Mouse (Mus musculus) neural tube, embryonic 12.5 days (tissue): ENCODE results near the gene Ankzf1. TPM values are rescaled to one million over a fixed set of nuclear protein-coding genes. Genes with fewer than 3 reads are reported as not detected.

ENCODE experiments used
- ATAC-seq: fragments of 200-750 bp; cut with Nextera tagmentation; 2 replicates; pipeline ENCODE4 v1.8.0; 2017; ENCODE audit warnings: low read depth, mild to moderate bottlenecking, moderate TSS enrichment, moderate library complexity; ENCODE audit not compliant: low FRiP score
- H3K27ac ChIP-seq: fragments of 300-500 bp; sonication (generic); 2 replicates; pipeline ENCODE4 v1.5.1; 2016
- H3K27me3 ChIP-seq: fragments of 300-500 bp; sonication (generic); replicated peaks from 2 replicates; pipeline ENCODE4 v1.6.1; 2016; ENCODE audit warnings: mild to moderate bottlenecking
- H3K36me3 ChIP-seq: fragments of 300-500 bp; sonication (generic); 2 replicates; pipeline ENCODE4 v1.6.1; 2016; ENCODE audit warnings: mild to moderate bottlenecking
- H3K4me1 ChIP-seq: fragments of 300-500 bp; sonication (generic); 2 replicates; pipeline ENCODE4 v1.6.1; 2016
- H3K4me2 ChIP-seq: fragments of 300-500 bp; sonication (generic); replicated peaks from 2 replicates; pipeline ENCODE4 v1.6.1; 2016; ENCODE audit warnings: mild to moderate bottlenecking
- H3K4me3 ChIP-seq: fragments of 300-500 bp; sonication (generic); 2 replicates; pipeline ENCODE4 v1.5.1; 2016
- H3K9ac ChIP-seq: fragments of 300-500 bp; sonication (generic); 2 replicates; pipeline ENCODE4 v1.6.1; 2016; ENCODE audit warnings: mild to moderate bottlenecking
- H3K9me3 ChIP-seq: fragments of 300-500 bp; sonication (generic); 2 replicates; pipeline ENCODE4 v1.6.1; 2016; ENCODE audit warnings: mild to moderate bottlenecking
- WGBS: fragments of 180-500 bp; shearing (Covaris S2); methylation state at CpG from one replicate; pipeline ENCODE4 v1.1.7; 2016; 5-methylcytosine and 5-hydroxymethylcytosine counted together
- polyA plus RNA-seq: library from polyadenylated mRNA; unstranded; fragments of >200 nt; fragmentation: Nextera tagmentation; extraction: Ambion mirVana; gene quantifications from 2 replicates; pipeline ENCODE4 v1.2.1, GENCODE M21; 2016

Gene Ankzf1
- 22.2 and 25.2 TPM in 2 replicates for polyA plus RNA-seq

DNA sequence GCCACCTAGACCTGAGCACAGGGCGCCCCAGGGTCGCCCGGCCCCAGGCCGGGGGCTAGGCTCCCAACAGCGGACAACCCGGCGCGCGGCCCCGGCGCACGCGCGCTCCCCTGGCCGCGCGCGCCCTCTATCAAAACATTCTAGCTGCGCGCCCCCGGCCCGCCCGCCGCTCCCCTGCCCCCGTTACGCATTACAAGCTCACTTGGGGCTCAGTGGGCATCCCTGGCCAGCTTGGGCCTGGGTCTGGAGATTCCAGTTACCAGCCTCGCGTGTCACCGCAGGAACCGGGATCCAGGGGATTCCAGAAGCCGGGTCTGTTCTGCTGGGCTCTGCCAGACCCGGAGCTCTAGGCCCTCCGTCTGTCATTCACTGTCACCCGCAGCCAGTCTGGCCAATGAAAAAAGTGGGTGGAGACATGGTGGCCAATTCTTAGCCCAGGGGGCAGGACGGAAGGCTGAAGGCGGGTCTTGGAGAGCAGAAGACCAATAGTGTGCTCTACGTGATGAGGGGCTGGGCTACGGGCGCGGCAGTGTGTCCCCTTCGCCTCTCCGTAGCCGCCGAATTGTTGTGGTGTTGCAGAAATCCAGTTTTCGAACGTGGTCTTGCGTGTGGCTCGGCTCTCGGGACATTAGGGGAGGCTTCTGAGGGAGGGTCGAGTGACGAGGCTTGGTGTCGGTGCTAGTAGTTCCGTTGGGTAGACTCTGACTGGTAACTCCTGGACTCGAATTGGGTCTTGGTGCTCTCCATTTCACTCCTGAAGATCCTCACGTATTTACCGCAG is at the start of gene Ankzf1, which contains the start of gene Atg9a:
Gene Ankzf1, plus strand, starts transcription at position 530 of the 781 bp plus-strand sequence.
Gene Atg9a, minus strand, starts transcription at position 575 of the 781 bp plus-strand sequence.
- Histone ChIP-seq H3K4me2 (peak within 1 kb of the TSS; percentile 75), H3K4me1 (peaks cover 17% of the 10 kb centered on the region), H3K9ac (peak within 1 kb of the TSS; percentile 88), H3K4me3 (peak within 1 kb of the TSS; percentile 75), H3K27me3 (no peaks in the 10 kb centered on the region), H3K27ac (peak within 1 kb of the TSS; percentile 65), H3K9me3 (no peaks in the 10 kb centered on the region), H3K36me3 (peaks cover 28% of the 10 kb centered on the region)
- ATAC-seq, result peak; percentile 99
- WGBS, result under 1% methylated on average over 56 of the region's 56 CpGs

DNA sequence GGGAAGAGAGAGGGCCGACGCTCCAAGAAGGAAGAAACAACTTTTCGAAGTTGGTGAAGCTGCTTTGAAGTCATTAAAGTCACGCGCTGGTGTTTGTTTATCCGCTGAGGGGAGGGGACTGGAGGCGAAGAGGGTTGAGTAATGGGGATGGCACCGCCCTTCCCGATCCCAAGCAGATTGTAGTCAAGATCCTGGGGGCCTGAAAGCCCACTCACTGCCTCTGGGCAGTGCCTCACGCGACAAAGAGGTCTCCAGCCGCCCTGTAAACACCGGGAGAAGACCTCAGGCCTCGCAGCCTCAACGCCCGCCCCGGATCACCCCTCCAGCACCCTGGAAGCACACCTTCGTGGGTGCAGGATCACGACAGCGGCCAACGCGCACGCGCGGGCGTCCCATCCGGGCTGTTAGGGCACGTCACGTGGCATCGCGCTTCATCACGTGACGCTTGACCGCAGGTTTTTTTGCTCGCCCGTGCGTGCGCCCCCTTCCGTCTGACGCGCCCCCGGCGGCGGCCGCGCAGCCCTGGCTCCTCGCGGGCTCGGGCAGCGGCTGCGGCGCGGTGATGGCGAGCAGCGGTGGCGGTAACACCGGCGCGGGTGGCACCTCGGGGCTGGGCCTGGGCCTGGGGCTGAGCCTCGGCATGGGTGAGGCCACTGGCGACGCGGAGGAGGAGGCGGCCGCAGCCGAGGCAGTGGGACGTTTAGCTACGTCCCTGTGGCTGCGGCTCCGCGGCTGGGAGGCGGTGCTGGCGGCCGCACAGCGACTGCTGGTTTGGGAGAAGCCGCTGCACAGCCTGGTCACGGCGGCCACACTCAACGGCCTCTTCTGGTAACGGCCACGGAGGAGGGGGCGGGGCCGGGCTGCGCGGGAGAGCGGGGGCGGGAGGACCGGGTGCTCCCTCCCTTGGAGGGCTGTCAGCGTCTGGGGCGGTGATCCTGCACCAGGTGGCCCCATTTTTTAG is 49.4 kb upstream of the Ankzf1 start, which contains the start of the genes Cnppd1 and Retreg2:
Gene Cnppd1, minus strand, starts transcription at position 411 of the 961 bp plus-strand sequence.
Gene Retreg2, plus strand, starts transcription at position 478 of the 961 bp plus-strand sequence.
- H3K9ac ChIP-seq, result peak within 1 kb of the TSS; percentile 85

DNA sequence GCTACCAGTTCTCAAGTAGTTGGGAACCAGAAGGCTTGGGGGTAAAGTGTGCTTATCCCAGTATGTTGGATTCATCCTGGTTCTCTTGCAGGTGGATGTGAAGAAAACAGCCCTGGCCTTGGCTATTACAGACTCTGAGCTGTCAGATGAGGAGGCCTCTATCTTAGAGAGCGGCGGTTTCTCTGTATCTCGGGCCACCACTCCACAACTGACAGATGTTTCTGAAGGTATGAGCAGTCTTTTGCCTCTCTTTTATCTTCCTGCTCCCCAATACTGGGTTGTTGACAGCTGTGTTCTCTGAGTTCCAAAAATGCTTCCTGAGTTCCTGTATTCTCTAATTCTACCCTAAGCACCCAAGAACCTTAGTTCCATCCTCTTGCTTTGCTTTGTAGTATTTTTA is 46.4 kb upstream of the Ankzf1 start:
- Histone ChIP-seq H3K36me3 (peaks cover 45% of the 10 kb centered on the region), H3K9ac (no peak overlapping the region), H3K27ac (no peak overlapping the region), H3K4me2 (no peak overlapping the region), H3K27me3 (no peaks in the 10 kb centered on the region), H3K4me1 (peaks cover 18% of the 10 kb centered on the region), H3K9me3 (no peaks in the 10 kb centered on the region), H3K4me3 (no peak overlapping the region)
- WGBS, result 95% methylated on average over 3 of the region's 3 CpGs
- no peak for ATAC-seq

More for the DNA sequence above, 49.4 kb upstream of the Ankzf1 start, which contains the start of the genes Cnppd1 and Retreg2:
- peaks cover 56% of the 10 kb centered on the region for H3K36me3 ChIP-seq
- peaks cover 24% of the 10 kb centered on the region for H3K4me1 ChIP-seq
- peak; percentile 85 for ATAC-seq
- H3K4me2 ChIP-seq, result peak within 1 kb of the TSS; percentile 93
- under 1% methylated on average over 88 of the region's 91 CpGs for WGBS
- no peaks in the 10 kb centered on the region for H3K27me3 ChIP-seq
- H3K4me3 ChIP-seq, result peak within 1 kb of the TSS; percentile 76
- no peaks in the 10 kb centered on the region for H3K9me3 ChIP-seq
- peak within 1 kb of the TSS; percentile 89 for H3K27ac ChIP-seq

DNA sequence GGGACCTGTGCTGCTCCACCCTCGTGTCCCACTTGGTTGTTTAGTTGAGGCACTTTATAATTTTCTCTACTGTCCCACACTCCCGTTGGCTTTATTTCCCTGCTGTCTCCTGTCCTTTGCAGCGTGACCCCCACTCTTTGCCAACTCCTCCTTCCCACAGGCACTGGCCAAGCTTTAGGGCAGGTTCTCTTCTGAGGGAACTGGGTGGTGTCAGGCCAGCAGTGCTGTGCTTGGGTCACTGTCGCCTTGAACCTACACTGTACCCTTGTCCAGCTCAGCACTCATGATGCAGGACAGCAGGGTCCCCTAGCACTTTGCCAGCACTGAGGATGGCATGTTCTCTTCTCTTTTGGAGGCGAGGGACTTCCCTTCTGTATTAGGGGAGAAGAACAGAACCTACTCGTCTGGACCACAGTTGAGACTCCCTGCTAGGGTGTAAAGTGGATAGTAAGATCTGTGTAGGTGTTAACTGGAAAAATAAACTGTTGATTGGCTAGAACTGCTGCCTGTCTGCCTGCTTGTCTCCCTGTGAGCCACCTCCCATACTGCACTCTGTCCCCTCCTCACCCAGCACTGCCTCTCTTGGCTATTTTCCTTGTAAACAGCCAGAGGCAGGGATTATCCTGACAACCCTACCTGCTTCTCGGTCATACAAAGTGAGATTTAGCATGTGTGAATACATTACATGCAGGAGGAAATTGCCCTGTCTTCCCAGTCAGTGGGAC is 44.4 kb upstream of the Ankzf1 start:
- Histone ChIP-seq H3K4me2 (no peak overlapping the region), H3K4me1 (peaks cover 8% of the 10 kb centered on the region), H3K27ac (no peak overlapping the region), H3K4me3 (no peak overlapping the region), H3K27me3 (no peaks in the 10 kb centered on the region), H3K9me3 (no peaks in the 10 kb centered on the region), H3K9ac (no peak overlapping the region), H3K36me3 (peaks cover 45% of the 10 kb centered on the region)
- 87% methylated on average over 7 of the region's 7 CpGs for WGBS
- no peak for ATAC-seq

DNA sequence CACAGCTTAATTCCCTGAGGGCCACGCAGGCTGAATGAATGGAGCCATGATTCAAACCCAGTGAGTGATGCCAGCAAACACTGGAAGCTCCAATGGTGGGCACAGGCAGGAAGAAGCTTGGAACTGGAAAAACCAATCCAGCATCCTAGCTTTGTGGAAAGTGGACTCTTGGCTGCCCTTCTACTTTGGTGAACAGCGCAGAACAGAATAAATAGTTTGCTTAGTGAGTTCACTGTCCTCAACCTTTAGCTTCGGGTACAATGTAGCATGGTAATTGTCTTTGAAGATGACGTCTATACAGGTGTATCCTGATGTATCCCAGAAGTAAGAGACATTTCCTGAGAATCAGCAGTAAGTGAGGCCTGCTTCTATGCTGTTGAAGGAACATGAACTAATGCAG is 43.2 kb upstream of the Ankzf1 start:
- H3K9me3 ChIP-seq, result no peaks in the 10 kb centered on the region
- WGBS, result 91% methylated on average over 4 of the region's 4 CpGs
- H3K4me1 ChIP-seq, result peaks cover 5% of the 10 kb centered on the region
- H3K4me2 ChIP-seq, result no peak overlapping the region
- no peak overlapping the region for H3K27ac ChIP-seq
- peaks cover 45% of the 10 kb centered on the region for H3K36me3 ChIP-seq
- no peak overlapping the region for H3K9ac ChIP-seq
- no peak for ATAC-seq
- H3K4me3 ChIP-seq, result no peak overlapping the region
- no peaks in the 10 kb centered on the region for H3K27me3 ChIP-seq

DNA sequence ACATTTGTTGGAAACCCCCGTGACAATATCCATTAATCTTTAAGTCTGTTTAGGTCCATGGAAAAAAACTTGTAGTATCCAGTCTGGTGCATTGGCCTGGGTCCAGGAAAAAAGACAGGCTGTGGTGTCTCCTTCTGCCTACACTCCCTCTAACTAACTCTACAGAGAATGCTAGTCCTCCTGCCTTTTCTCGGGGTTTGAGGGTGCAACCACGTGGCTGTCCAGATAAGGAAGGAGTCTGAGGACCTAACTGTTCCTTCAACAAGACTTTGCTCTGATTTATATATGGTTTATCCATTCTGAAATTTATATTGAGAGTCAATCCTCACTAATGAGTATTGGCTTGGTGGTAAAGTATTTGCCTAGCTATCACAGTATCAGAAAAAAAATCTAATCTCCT is 36.1 kb upstream of the Ankzf1 start:
- no peak overlapping the region for H3K4me3 ChIP-seq
- H3K4me1 ChIP-seq, result no peaks in the 10 kb centered on the region
- no peaks in the 10 kb centered on the region for H3K27me3 ChIP-seq
- H3K9ac ChIP-seq, result no peak overlapping the region
- no peak overlapping the region for H3K4me2 ChIP-seq
- H3K36me3 ChIP-seq, result no peaks in the 10 kb centered on the region
- WGBS, result 64% methylated on average over 3 of the region's 3 CpGs
- no peak for ATAC-seq
- no peaks in the 10 kb centered on the region for H3K9me3 ChIP-seq
- H3K27ac ChIP-seq, result no peak overlapping the region

DNA sequence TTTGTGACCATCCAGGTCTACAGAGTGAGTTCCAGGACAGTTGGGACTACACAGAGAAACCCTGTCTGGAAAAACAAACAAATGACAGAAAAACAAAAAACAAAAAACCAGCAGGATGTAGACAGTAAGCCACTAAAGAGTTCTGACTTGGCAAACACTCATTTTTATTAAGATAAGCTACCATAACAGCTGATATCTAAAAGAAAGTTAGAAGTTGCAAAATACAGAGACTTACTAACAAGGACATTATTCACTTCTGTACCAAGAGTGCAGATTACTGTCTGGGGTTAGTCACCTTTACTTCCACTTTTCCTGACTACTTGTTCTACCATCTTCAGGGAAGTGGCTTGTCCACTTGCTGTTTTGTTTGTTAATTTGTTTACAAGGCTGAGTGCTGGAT is 33.0 kb upstream of the Ankzf1 start:
- no peak overlapping the region for H3K27ac ChIP-seq
- no peaks in the 10 kb centered on the region for H3K27me3 ChIP-seq
- no peaks in the 10 kb centered on the region for H3K36me3 ChIP-seq
- H3K4me3 ChIP-seq, result no peak overlapping the region
- H3K4me2 ChIP-seq, result no peak overlapping the region
- no peak overlapping the region for H3K9ac ChIP-seq
- no peak for ATAC-seq
- H3K4me1 ChIP-seq, result no peaks in the 10 kb centered on the region
- no peaks in the 10 kb centered on the region for H3K9me3 ChIP-seq

DNA sequence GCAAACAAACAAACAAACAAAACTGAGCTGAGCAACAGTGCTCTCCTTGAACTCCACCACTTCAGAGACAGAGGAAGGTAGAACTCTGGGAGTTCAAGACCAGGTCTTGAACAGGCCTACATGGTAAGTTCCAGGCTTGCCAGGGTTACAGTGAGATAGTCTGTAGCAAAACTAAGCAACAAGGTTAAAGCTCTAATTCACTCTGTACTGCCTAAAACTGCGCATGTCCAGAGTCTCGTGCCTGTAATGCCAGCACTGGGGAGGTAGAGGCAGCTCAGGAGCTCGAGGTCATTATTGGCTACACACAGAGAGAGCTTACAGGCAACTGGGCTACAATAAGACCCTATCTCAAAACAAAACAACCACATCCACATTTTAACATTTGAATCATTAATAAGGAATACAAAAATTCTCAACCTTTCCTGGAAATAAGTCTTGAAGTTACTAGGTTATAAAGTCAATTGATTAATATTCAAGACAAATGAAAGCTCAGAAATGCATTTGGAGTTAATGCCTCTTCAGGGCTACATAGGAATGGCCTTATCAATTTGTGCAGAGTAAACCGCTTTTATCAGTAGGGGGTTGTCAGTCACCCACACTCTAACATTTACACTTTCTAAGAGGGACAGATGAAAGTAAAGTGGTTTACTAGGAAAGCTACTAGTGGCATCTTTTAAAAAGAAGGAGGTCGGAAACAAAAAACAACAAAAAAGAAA is 32.3 kb upstream of the Ankzf1 start:
- Histone ChIP-seq H3K9ac (no peak overlapping the region), H3K36me3 (no peaks in the 10 kb centered on the region)

DNA sequence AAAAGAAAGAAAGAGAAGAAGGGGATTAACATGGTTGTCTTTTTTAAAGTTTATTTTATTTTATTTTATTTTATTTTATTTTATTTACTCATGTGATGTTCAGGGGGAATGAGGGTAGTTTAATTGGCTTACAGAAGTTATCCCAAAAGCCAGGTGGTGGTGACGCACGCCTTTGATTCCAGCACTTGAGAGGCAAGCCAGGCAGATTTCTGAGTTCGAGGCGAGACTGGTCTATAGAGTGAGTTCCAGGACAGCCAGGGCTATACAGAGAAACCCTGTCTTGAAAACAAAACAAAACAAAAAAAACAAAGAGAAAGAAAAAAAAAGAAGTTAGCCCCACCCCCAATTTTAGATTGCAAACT is 31.7 kb upstream of the Ankzf1 start:
- H3K4me3 ChIP-seq, result no peak overlapping the region
- WGBS, result 89% methylated on average over 4 of the region's 4 CpGs
- no peaks in the 10 kb centered on the region for H3K9me3 ChIP-seq
- no peaks in the 10 kb centered on the region for H3K27me3 ChIP-seq
- no peak overlapping the region for H3K27ac ChIP-seq
- no peak overlapping the region for H3K9ac ChIP-seq
- ATAC-seq, result no peak
- no peaks in the 10 kb centered on the region for H3K36me3 ChIP-seq
- no peak overlapping the region for H3K4me2 ChIP-seq
- H3K4me1 ChIP-seq, result no peaks in the 10 kb centered on the region

More for the DNA sequence above, 32.3 kb upstream of the Ankzf1 start:
- no peak for ATAC-seq
- no peak overlapping the region for H3K27ac ChIP-seq
- no peaks in the 10 kb centered on the region for H3K4me1 ChIP-seq
- 76% methylated on average over 5 of the region's 5 CpGs for WGBS
- H3K27me3 ChIP-seq, result no peaks in the 10 kb centered on the region
- H3K4me2 ChIP-seq, result no peak overlapping the region
- H3K4me3 ChIP-seq, result no peak overlapping the region
- H3K9me3 ChIP-seq, result no peaks in the 10 kb centered on the region

DNA sequence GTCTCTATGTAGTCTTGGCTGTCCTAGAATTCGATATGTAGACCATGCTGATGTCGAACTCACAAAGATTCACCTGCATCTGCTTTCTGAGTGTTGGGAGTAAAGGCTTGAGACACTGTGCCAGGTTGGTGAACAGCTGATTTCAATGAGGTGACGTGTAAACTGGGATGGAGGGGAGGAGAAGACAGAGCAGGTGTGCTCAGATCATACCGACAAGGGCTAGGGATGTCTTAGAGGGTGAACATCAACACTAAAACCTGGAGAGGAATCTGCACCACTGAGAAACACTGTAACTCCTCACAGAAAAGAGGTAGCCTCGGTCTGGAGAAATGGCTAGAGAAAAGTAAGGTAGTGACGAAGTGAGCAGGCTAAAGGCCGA is 23.9 kb upstream of the Ankzf1 start:
- no peaks in the 10 kb centered on the region for H3K27me3 ChIP-seq
- peaks cover 13% of the 10 kb centered on the region for H3K4me1 ChIP-seq
- 11% methylated on average over 7 of the region's 7 CpGs for WGBS
- H3K9me3 ChIP-seq, result no peaks in the 10 kb centered on the region
- peak overlapping the region; percentile 40; the same call in 1 of the 2 replicates for H3K9ac ChIP-seq
- peaks cover 29% of the 10 kb centered on the region for H3K36me3 ChIP-seq
- peak overlapping the region; percentile 72 for H3K4me3 ChIP-seq
- H3K4me2 ChIP-seq, result peak overlapping the region; percentile 71
- peak; percentile 2; the same call in 1 of the 2 replicates for ATAC-seq
- H3K27ac ChIP-seq, result no peak overlapping the region
